Mouse (Mus musculus): ENCODE data around the gene Tubb4a.

Tubb4a gene

GRCm38 (mm10) chr17:57108040-57108665, 20.6 kb upstream of the Tubb4a start:
- no peak for TF ChIP-seq GATA4 (IDR thresholded peaks at IDR 0.05; ENCODE audit: insufficient replicate concordance, low read length)

GRCm38 (mm10) chr17:57107064-57107463, 19.5 kb upstream of the Tubb4a start:
- TF ChIP-seq GATA4 (IDR thresholded peaks at IDR 0.05; ENCODE audit: insufficient replicate concordance, low read length) = no peak

- no peak for TF ChIP-seq GATA4 (IDR thresholded peaks at IDR 0.05; ENCODE audit: insufficient replicate concordance, low read length)
Observed at GRCm38 (mm10) chr17:57106035-57106368, 18.4 kb upstream of the Tubb4a start.

- TF ChIP-seq GATA4 (IDR thresholded peaks at IDR 0.05; ENCODE audit: insufficient replicate concordance, low read length) = no peak
Observed at GRCm38 (mm10) chr17:57105181-57106034, 17.8 kb upstream of the Tubb4a start, which contains the start of gene Tnfsf9. Gene Tnfsf9 (plus strand): TSS chr17:57105325.

GRCm38 (mm10) chr17:57104496-57104895, 16.9 kb upstream of the Tubb4a start:
- TF ChIP-seq GATA4 (IDR thresholded peaks at IDR 0.05; ENCODE audit: insufficient replicate concordance, low read length) = no peak

DNA sequence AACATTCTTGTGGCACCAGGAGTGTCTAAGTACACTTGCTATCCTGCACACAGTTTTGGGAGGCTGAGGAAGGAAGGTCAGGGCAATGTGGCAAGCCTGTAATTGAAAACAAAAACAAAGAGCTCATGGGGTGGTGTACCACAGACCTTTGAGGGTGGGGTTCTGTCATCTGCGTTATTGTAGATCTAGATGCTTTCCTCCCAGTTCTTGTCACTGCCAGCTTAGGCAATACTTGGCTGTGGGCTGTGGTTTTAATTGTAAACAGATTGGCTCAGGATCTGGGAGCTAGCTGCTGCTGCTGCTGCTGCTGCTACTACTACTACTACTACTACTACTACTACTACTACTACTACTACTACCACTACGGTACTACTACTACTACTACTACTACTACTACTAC, 14.7 kb upstream of the Tubb4a start:
- TF ChIP-seq GATA4 (IDR thresholded peaks at IDR 0.05; ENCODE audit: insufficient replicate concordance, low read length) = no peak

- TF ChIP-seq GATA4 (IDR thresholded peaks at IDR 0.05; ENCODE audit: insufficient replicate concordance, low read length) = no peak
Observed at GRCm38 (mm10) chr17:57099629-57100325, 12.2 kb upstream of the Tubb4a start.

- no peak for TF ChIP-seq GATA4 (IDR thresholded peaks at IDR 0.05; ENCODE audit: insufficient replicate concordance, low read length)
Observed at GRCm38 (mm10) chr17:57098321-57098720, 10.7 kb upstream of the Tubb4a start.

- no peak for TF ChIP-seq GATA4 (IDR thresholded peaks at IDR 0.05; ENCODE audit: insufficient replicate concordance, low read length)
Observed at GRCm38 (mm10) chr17:57096623-57096920, 9.0 kb upstream of the Tubb4a start.

DNA sequence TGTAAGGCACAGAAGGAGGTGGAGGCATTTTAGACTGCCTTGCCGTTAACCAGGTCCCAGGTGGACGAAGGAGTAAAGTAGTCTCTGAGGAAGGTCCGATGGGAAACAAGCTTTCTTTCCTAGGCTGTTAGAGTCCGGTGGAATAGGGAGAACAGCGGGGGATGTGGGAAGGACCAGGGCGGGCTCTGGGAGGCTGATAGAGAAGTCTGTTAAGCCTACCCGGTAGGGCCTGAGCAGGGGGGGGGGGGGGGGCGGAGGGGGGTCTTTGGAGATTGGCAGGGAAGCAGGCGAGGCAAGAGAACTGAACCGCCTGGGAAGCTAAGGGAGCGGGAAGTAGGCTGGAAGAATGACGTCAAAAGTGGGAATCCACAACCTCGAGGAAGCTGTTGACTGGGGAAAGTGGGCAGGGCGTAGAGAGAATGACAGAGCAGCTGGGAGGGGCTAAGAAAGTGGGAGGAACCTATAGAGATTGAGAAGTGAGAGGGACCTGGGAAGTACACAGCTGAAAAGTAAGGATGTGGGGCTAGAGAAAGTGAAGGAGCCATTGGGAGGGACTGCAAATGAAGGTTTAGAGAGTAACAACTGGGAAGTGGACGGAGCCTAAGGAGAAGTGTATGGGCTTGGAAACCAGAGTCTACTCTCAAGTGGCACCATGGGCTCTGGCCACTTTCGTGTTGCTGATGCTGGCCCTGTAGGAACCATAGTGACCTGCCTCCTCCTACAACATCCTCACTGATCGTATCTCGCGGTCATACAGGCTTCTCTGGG, 8.5 kb upstream of the Tubb4a start:
- TF ChIP-seq GATA4 (IDR thresholded peaks at IDR 0.05; ENCODE audit: insufficient replicate concordance, low read length) = no peak

DNA sequence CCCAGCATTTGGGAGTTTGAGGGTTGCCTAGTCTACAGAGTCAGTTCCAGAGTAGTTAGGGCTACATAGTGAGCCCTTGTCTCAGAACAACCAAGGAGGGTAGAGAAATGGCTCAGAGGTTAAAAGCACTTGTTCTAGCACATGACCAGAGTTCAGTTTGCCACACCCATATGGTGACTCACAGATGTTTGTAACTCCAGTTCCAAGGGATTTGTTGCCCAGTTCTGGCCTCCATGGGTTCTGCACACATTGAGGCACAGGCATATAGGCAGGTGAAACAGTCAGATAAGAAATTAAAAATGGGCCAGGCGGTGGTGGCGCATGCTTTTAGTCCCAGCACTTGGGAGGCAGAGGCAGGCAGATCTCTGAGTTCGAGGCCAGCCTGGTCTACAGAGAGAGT, 6.6 kb upstream of the Tubb4a start:
- no peak for TF ChIP-seq GATA4 (IDR thresholded peaks at IDR 0.05; ENCODE audit: insufficient replicate concordance, low read length)

DNA sequence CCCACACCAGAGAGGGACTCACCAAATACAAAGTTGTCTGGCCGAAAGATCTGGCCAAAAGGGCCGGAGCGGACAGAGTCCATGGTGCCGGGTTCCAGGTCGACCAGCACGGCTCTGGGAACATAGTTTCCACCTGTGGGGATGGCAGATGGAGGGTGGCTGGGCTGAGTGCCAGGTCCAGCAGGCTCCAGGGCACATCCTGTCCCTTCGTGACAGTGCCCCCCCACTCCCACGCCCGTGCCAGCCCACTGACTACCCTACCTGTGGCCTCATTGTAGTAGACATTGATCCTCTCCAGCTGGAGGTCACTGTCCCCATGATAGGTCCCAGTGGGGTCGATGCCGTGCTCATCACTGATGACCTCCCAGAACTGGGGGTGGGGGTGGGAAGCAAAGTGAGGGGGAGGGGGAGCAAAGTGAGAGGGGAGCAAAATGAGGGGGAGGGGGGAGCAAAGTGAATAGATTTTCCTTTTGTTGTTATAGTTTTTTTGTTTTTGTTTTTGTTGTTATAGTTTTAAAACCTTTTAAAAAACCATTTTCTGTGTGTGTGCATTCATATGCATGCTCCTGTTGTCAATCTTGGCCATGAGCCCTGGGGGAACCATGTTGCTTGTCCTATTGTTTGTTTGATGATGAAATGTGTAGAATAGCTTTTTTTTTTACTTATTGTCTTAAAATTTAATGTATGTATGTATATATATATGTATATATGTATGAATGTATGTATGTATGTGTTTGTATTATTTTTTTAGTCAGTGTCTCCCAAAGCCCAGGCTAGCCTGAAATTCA, 1.4 kb downstream of the Tubb4a start:
- TF ChIP-seq GATA4 (IDR thresholded peaks at IDR 0.05; ENCODE audit: insufficient replicate concordance, low read length) = no peak

- TF ChIP-seq GATA4 (IDR thresholded peaks at IDR 0.05; ENCODE audit: insufficient replicate concordance, low read length) = no peak
Observed at GRCm38 (mm10) chr17:57082481-57082880, 5.1 kb downstream of the Tubb4a start.

DNA sequence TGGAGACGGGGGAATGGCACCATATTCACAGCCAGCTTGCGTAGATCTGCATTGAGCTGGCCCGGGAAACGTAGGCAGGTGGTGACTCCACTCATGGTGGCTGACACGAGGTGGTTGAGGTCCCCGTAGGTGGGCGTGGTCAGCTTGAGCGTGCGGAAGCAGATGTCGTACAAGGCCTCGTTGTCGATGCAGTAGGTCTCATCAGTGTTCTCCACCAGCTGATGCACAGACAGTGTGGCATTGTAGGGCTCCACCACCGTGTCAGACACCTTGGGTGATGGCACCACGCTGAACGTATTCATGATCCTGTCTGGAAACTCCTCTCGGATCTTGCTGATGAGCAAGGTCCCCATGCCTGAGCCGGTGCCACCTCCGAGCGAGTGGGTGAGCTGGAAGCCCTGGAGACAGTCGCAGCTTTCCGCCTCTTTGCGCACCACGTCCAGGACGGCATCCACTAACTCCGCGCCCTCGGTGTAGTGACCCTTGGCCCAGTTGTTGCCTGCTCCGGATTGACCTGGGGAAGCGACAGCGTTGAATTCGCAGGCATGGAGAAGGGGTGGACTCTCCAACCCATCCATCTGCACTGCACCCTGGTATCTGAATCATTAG, 6.2 kb downstream of the Tubb4a start:
- TF ChIP-seq GATA4 (IDR thresholded peaks at IDR 0.05; ENCODE audit: insufficient replicate concordance, low read length) = no peak

All from liver, adult (tissue).